Mouse (Mus musculus) brain, embryonic 14.5 days (tissue): ENCODE data around the gene Rnft1. TPM values are rescaled to one million over a fixed set of nuclear protein-coding genes. Genes with fewer than 3 reads are reported as not detected.
"Not testable (repeated sequence)": the region's sequence is repeated elsewhere in the genome, so short reads cannot be mapped to it uniquely, and the experiment has no call there.

Source experiments
- DNase-seq: peaks from one replicate; pipeline ENCODE4 v3.0.0-alpha.2; 2011; ENCODE audit warnings: low read depth
- CTCF ChIP-seq: fragments of 200-500 bp; IDR thresholded peaks from 2 replicates; pipeline ENCODE4 v1.5.1; 2012; ENCODE audit warnings: inconsistent platforms, mild to moderate bottlenecking, moderate library complexity, borderline replicate concordance; ENCODE audit not compliant: insufficient read depth, insufficient read length; ENCODE audit errors: extremely low read depth
- POLR2A ChIP-seq: fragments of 200-500 bp; IDR thresholded peaks from 2 replicates; pipeline ENCODE4 v1.6.1; 2012; ENCODE audit warnings: mild to moderate bottlenecking, inconsistent platforms, borderline replicate concordance; ENCODE audit not compliant: poor library complexity, insufficient read depth, insufficient read length, severe bottlenecking; ENCODE audit errors: extremely low read depth
- polyA plus RNA-seq: library from polyadenylated mRNA; depleted of rRNA; stranded (reverse); fragments of >200 nt; gene quantifications from 2 replicates; pipeline ENCODE4 v1.2.3, GENCODE M21; 2012; rRNA removed

The Rnft1 gene
- polyA plus RNA-seq, 1 experiment: 6.3 TPM

- no peak for DNase-seq
- no peak for TF ChIP-seq CTCF
- no peak for TF ChIP-seq POLR2A
Measured at GRCm38 (mm10) chr11:86519751-86520150, 35.3 kb downstream of the Rnft1 start.

- TF ChIP-seq POLR2A: no peak
- no peak for TF ChIP-seq CTCF
- no peak for DNase-seq
Measured at GRCm38 (mm10) chr11:86527528-86527927, 43.1 kb downstream of the Rnft1 start.

GRCm38 (mm10) chr11:86532834-86533233 is 48.4 kb downstream of the Rnft1 start:
- TF ChIP-seq POLR2A: no peak
- TF ChIP-seq CTCF: peak; percentile 57; the same call in 1 of the 2 replicates
- peak; percentile 22 for DNase-seq

GRCm38 (mm10) chr11:86533302-86533701 is 48.8 kb downstream of the Rnft1 start:
- not testable (repeated sequence) for DNase-seq

GRCm38 (mm10) chr11:86534201-86534910 is 49.9 kb downstream of the Rnft1 start:
- TF ChIP-seq CTCF (no peak), POLR2A (no peak)
- no peak for DNase-seq

GRCm38 (mm10) chr11:86538786-86539185 is 54.3 kb downstream of the Rnft1 start:
- TF ChIP-seq POLR2A: no peak
- no peak for TF ChIP-seq CTCF
- DNase-seq: no peak

GRCm38 (mm10) chr11:86539716-86540475 is 55.4 kb downstream of the Rnft1 start:
- no peak for DNase-seq
- no peak for TF ChIP-seq POLR2A
- no peak for TF ChIP-seq CTCF

GRCm38 (mm10) chr11:86540476-86540845 is 56.0 kb downstream of the Rnft1 start:
- TF ChIP-seq POLR2A: no peak
- no peak for TF ChIP-seq CTCF
- no peak for DNase-seq

- TF ChIP-seq POLR2A: no peak
- TF ChIP-seq CTCF: no peak
- peak; percentile 2 for DNase-seq
Measured at GRCm38 (mm10) chr11:86542851-86543250, 58.4 kb downstream of the Rnft1 start.

GRCm38 (mm10) chr11:86543960-86544638 is 59.6 kb downstream of the Rnft1 start:
- TF ChIP-seq CTCF (no peak), POLR2A (no peak)
- peak; percentile 27 for DNase-seq

GRCm38 (mm10) chr11:86544639-86545299 is 60.3 kb downstream of the Rnft1 start, which contains the start of the genes Rps6kb1 and Tubd1:
TSS of gene Rps6kb1 (minus strand) at chr11:86544805.
TSS of gene Tubd1 (plus strand) at chr11:86544991.
- TF ChIP-seq CTCF (no peak), POLR2A (peak; percentile 88; the same call in 1 of the 2 replicates)
- DNase-seq: peak; percentile 100

GRCm38 (mm10) chr11:86545556-86545955 is 61.1 kb downstream of the Rnft1 start:
- no peak for TF ChIP-seq CTCF
- TF ChIP-seq POLR2A: no peak
- DNase-seq: no peak

GRCm38 (mm10) chr11:86547412-86547811 is 63.0 kb downstream of the Rnft1 start:
- no peak for TF ChIP-seq POLR2A
- no peak for TF ChIP-seq CTCF
- no peak for DNase-seq

Other genes starting within 250 kb of the Rnft1 start
- gene Ints2, start 227.1 kb upstream of the Rnft1 start, polyA plus RNA-seq: 27.3 and 35.9 TPM in 2 replicates
- 26.4 and 30.3 TPM in 2 replicates for gene Med13, start 127.1 kb upstream of the Rnft1 start, polyA plus RNA-seq
- 25.5 and 28.5 TPM in 2 replicates for gene Rps6kb1, start 60.1 kb downstream of the Rnft1 start, polyA plus RNA-seq
- 4.4 and 6.6 TPM in 2 replicates for gene Tubd1, start 60.3 kb downstream of the Rnft1 start, polyA plus RNA-seq
- gene Vmp1, start 199.2 kb downstream of the Rnft1 start, polyA plus RNA-seq: 39.6 and 50.2 TPM in 2 replicates
- 17.5 and 18.9 TPM in 2 replicates for gene Ptrh2, start 199.3 kb downstream of the Rnft1 start, polyA plus RNA-seq